Mouse (Mus musculus) adrenal gland, adult 8-10 months (tissue): Measurements from ENCODE around the gene Abcg2. TPM values are rescaled to one million over a fixed set of nuclear protein-coding genes. Genes with fewer than 3 reads are reported as not detected.
"Not testable (repeated sequence)": the region's sequence is repeated elsewhere in the genome, so short reads cannot be mapped to it uniquely, and the experiment has no call there.

ENCODE experiments used
- DNase-seq: peaks from one replicate; pipeline ENCODE4 v3.0.0; 2022
- total RNA-seq, 4 experiments: library from RNA; stranded (reverse); gene quantifications; 2 replicates each; pipeline ENCODE4 v1.2.4; 2022

The Abcg2 gene
- 10 to 100 TPM; 22.6 to 47.4 (median 31.8) TPM for total RNA-seq

GRCm38 (mm10) chr6:58584223-58584622, at the start of gene Abcg2:
TSS of gene Abcg2 (plus strand) at chr6:58584523.
- DNase-seq, result not testable (repeated sequence)

- DNase-seq, result not testable (repeated sequence)
Measured at GRCm38 (mm10) chr6:58540263-58540662, 44.1 kb upstream of the Abcg2 start.

- not testable (repeated sequence) for DNase-seq
Measured at GRCm38 (mm10) chr6:58542852-58543251, 41.5 kb upstream of the Abcg2 start.

GRCm38 (mm10) chr6:58544971-58545370, 39.4 kb upstream of the Abcg2 start:
- not testable (repeated sequence) for DNase-seq

- DNase-seq, result not testable (repeated sequence)
Measured at GRCm38 (mm10) chr6:58546050-58546449, 38.3 kb upstream of the Abcg2 start.

- DNase-seq, result no peak
Measured at GRCm38 (mm10) chr6:58546816-58547215, 37.5 kb upstream of the Abcg2 start.

GRCm38 (mm10) chr6:58553812-58554211, 30.5 kb upstream of the Abcg2 start:
- DNase-seq, result not testable (repeated sequence)

GRCm38 (mm10) chr6:58593987-58594844, 9.9 kb downstream of the Abcg2 start:
- DNase-seq, result not testable (repeated sequence)

GRCm38 (mm10) chr6:58595639-58596293, 11.4 kb downstream of the Abcg2 start:
- DNase-seq, result not testable (repeated sequence)

GRCm38 (mm10) chr6:58596294-58596653, 12.0 kb downstream of the Abcg2 start:
- DNase-seq, result no peak

GRCm38 (mm10) chr6:58602119-58602518, 17.8 kb downstream of the Abcg2 start:
- DNase-seq, result peak; percentile 59

- not testable (repeated sequence) for DNase-seq
Measured at GRCm38 (mm10) chr6:58602991-58603390, 18.7 kb downstream of the Abcg2 start.

GRCm38 (mm10) chr6:58603485-58604090, 19.3 kb downstream of the Abcg2 start:
- DNase-seq, result not testable (repeated sequence)

- no peak for DNase-seq
Measured at GRCm38 (mm10) chr6:58606642-58607041, 22.3 kb downstream of the Abcg2 start.

- DNase-seq, result no peak
Measured at GRCm38 (mm10) chr6:58608422-58608821, 24.1 kb downstream of the Abcg2 start.

- DNase-seq, result no peak
Measured at GRCm38 (mm10) chr6:58609919-58610759, 25.8 kb downstream of the Abcg2 start.

GRCm38 (mm10) chr6:58610760-58611654, 26.7 kb downstream of the Abcg2 start:
- no peak for DNase-seq

- DNase-seq, result no peak
Measured at GRCm38 (mm10) chr6:58624126-58624525, 39.8 kb downstream of the Abcg2 start.

GRCm38 (mm10) chr6:58629238-58629637, 44.9 kb downstream of the Abcg2 start:
- no peak for DNase-seq

- no peak for DNase-seq
Measured at GRCm38 (mm10) chr6:58632419-58632818, 48.1 kb downstream of the Abcg2 start.

- no peak for DNase-seq
Measured at GRCm38 (mm10) chr6:58633731-58634130, 49.4 kb downstream of the Abcg2 start.
